Mouse (Mus musculus) small intestine, adult 2 months (tissue): Measurements from ENCODE around the gene Armh3. TPM values are rescaled to one million over a fixed set of nuclear protein-coding genes. Genes with fewer than 3 reads are reported as not detected.

Source experiments
- H3K27ac ChIP-seq: fragments of 200-500 bp; 2 replicates; pipeline ENCODE4 v1.5.1; 2012; ENCODE audit warnings: low read depth, low read length, control low read depth, inconsistent platforms; ENCODE audit not compliant: insufficient read depth
- H3K27me3 ChIP-seq: fragments of 200-500 bp; 2 replicates; pipeline ENCODE4 v1.6.1; 2012; ENCODE audit warnings: mild to moderate bottlenecking, moderate library complexity, low read length, inconsistent platforms; ENCODE audit not compliant: control insufficient read depth, insufficient read depth
- H3K36me3 ChIP-seq: fragments of 200-500 bp; 2 replicates; pipeline ENCODE4 v1.6.1; 2012; ENCODE audit warnings: mild to moderate bottlenecking, low read length, control low read depth, inconsistent platforms; ENCODE audit not compliant: control insufficient read depth, insufficient read depth
- H3K4me1 ChIP-seq: fragments of 200-500 bp; 2 replicates; pipeline ENCODE4 v1.6.1; 2012; ENCODE audit warnings: low read length, inconsistent platforms, mixed read lengths; ENCODE audit not compliant: control insufficient read depth, insufficient read depth, insufficient read length
- H3K4me3 ChIP-seq: fragments of 200-500 bp; 2 replicates; pipeline ENCODE4 v1.5.1; 2012; ENCODE audit warnings: low read depth, mild to moderate bottlenecking, control low read depth, inconsistent platforms, low read length, moderate library complexity
- CTCF ChIP-seq: fragments of 200-500 bp; IDR thresholded peaks from 2 replicates; pipeline ENCODE4 v1.5.1; 2012; ENCODE audit warnings: low read depth, mild to moderate bottlenecking, control low read depth, inconsistent platforms, low read length, moderate library complexity, mixed read lengths; ENCODE audit not compliant: insufficient replicate concordance, insufficient read length; ENCODE audit errors: extremely low read depth
- POLR2A ChIP-seq: fragments of 200-500 bp; IDR thresholded peaks from 2 replicates; pipeline ENCODE4 v1.6.1; 2012; ENCODE audit warnings: low read depth, mild to moderate bottlenecking, control low read depth, inconsistent platforms, low read length, moderate library complexity
- WGBS: fragments of 180-500 bp; shearing (Covaris S2); methylation state at CpG from one replicate; pipeline ENCODE4 v1.1.7; 2018; 5-methylcytosine and 5-hydroxymethylcytosine counted together
- polyA plus RNA-seq: library from polyadenylated mRNA; depleted of rRNA; stranded (reverse); fragments of >200 nt; gene quantifications from 2 replicates; pipeline ENCODE4 v1.2.3, GENCODE M21; 2012

Armh3 gene
- polyA plus RNA-seq, 1 experiment: 7.5 TPM

- TF ChIP-seq POLR2A (no peak), CTCF (no peak)
Measured at GRCm38 (mm10) chr19:45938064-45938463, 60.2 kb downstream of the Armh3 start.

DNA sequence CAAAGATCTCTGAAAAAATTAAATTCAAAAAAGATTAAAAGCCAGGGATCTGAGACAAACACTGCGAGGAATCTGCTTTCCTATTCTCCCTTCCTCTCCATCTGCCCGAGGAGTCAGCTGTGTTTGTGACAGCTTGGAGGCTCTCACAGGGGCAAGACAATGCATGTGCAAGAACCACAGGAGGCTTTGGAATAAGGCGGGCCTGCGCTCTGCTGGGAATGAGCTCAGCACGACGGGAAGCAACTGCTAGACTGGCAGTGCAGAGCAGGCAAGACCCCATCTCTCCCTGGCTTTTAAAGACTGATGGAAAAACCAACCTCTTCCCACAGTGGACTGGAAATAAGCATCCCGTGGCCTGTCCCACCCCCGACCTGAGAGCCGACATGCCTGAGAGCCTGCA, 60.8 kb downstream of the Armh3 start:
- Histone ChIP-seq H3K4me3 (no peak overlapping the region), H3K36me3 (peaks cover 17% of the 10 kb centered on the region), H3K4me1 (no peaks in the 10 kb centered on the region), H3K27ac (no peak overlapping the region), H3K27me3 (no peaks in the 10 kb centered on the region)
- WGBS: 78% methylated on average over 9 of the region's 9 CpGs
- TF ChIP-seq CTCF (no peak), POLR2A (no peak)

More at GRCm38 (mm10) chr19:45938064-45938463, 60.2 kb downstream of the Armh3 start:
- H3K27me3 ChIP-seq: no peaks in the 10 kb centered on the region
- H3K4me1 ChIP-seq: no peaks in the 10 kb centered on the region
- 72% methylated on average over 3 of the region's 3 CpGs for WGBS
- H3K4me3 ChIP-seq: no peak overlapping the region
- H3K36me3 ChIP-seq: peaks cover 14% of the 10 kb centered on the region
- no peak overlapping the region for H3K27ac ChIP-seq

GRCm38 (mm10) chr19:45927236-45927635, 71.1 kb downstream of the Armh3 start:
- Histone ChIP-seq H3K4me1 (no peaks in the 10 kb centered on the region), H3K27me3 (no peaks in the 10 kb centered on the region), H3K27ac (no peak overlapping the region), H3K36me3 (peaks cover 26% of the 10 kb centered on the region), H3K4me3 (no peak overlapping the region)
- TF ChIP-seq CTCF (no peak), POLR2A (no peak)
- 76% methylated on average over 5 of the region's 5 CpGs for WGBS

DNA sequence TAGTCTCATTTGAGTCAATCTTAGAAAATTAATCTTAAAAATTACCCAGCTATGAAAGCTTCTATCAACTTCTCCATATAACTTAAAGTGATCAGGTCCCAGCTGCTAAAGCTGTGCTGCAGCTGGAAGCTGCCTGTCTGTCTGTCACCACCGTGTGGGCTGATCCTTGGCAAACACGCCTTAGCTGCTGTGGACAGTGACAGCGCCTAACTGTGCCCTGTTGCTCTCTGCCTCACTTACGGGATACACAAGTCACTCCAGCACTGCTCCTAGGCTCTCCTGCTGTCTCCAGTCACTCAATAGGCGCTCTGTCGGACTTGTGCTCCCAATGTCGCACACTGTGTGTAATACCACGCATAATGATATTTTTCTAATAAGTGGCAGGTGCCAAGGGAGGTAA, 71.9 kb downstream of the Armh3 start:
- H3K4me3 ChIP-seq: no peak overlapping the region
- TF ChIP-seq CTCF: no peak
- no peak for TF ChIP-seq POLR2A
- H3K4me1 ChIP-seq: no peaks in the 10 kb centered on the region
- no peak overlapping the region for H3K27ac ChIP-seq
- WGBS: 90% methylated on average over 8 of the region's 8 CpGs
- H3K27me3 ChIP-seq: no peaks in the 10 kb centered on the region
- H3K36me3 ChIP-seq: peaks cover 31% of the 10 kb centered on the region

- peaks cover 28% of the 10 kb centered on the region for H3K36me3 ChIP-seq
- no peak overlapping the region for H3K27ac ChIP-seq
- TF ChIP-seq POLR2A (no peak), CTCF (no peak)
- WGBS: 82% methylated on average over 9 of the region's 9 CpGs
- no peak overlapping the region for H3K4me3 ChIP-seq
- H3K4me1 ChIP-seq: no peaks in the 10 kb centered on the region
- no peaks in the 10 kb centered on the region for H3K27me3 ChIP-seq
Measured at GRCm38 (mm10) chr19:45920299-45921090, 77.8 kb downstream of the Armh3 start.

GRCm38 (mm10) chr19:45918406-45918805, 79.9 kb downstream of the Armh3 start:
- TF ChIP-seq POLR2A: no peak
- 92% methylated on average over 6 of the region's 6 CpGs for WGBS
- Histone ChIP-seq H3K36me3 (peaks cover 30% of the 10 kb centered on the region), H3K4me1 (no peaks in the 10 kb centered on the region), H3K27ac (no peak overlapping the region), H3K4me3 (no peak overlapping the region), H3K27me3 (no peaks in the 10 kb centered on the region)

DNA sequence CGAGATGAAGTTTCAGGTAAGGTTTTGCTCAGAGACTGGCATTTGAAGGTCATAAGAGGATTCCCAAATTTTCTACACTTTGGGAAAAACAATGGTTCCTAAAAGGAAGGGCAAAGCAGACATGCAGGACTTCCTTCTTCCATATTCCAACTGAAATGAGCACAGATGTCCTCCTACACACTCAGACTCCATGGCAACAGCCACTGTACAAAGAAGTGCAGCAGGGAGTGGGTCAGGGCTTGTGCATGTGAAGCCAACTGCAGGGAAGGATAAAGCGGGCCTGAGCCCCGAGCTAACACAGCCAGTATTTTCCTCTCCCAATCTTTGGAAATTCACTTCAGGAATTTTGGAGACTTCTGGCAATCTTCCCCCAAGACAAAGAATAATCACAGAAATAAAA, 80.4 kb downstream of the Armh3 start:
- H3K27ac ChIP-seq: no peak overlapping the region
- WGBS: 87% methylated on average over 3 of the region's 3 CpGs
- no peaks in the 10 kb centered on the region for H3K27me3 ChIP-seq
- no peak overlapping the region for H3K4me3 ChIP-seq
- TF ChIP-seq CTCF (no peak), POLR2A (no peak)
- peaks cover 28% of the 10 kb centered on the region for H3K36me3 ChIP-seq
- no peaks in the 10 kb centered on the region for H3K4me1 ChIP-seq

DNA sequence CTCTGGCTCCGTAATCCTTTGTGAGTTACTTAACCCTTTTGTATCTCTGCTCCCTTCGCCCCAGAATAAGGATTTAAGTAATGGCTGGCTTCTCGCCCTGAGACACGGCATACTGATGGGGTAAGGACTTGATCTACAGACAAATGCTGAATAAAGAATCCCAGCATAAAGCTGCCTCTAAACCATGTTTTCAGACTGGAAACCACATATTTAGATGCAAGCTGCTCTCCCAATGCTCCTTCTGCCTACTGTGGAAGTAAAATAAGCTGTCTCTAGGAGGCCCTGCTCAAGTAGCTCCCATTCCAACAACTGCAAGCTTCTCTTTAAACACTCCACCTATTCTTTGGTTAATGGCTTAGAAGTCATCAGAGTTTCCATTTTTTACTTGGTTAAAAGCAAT, 81.8 kb downstream of the Armh3 start:
- 91% methylated on average over 4 of the region's 4 CpGs for WGBS
- no peak for TF ChIP-seq CTCF
- TF ChIP-seq POLR2A: no peak
- H3K4me3 ChIP-seq: no peak overlapping the region
- peaks cover 20% of the 10 kb centered on the region for H3K36me3 ChIP-seq
- H3K27ac ChIP-seq: no peak overlapping the region
- no peaks in the 10 kb centered on the region for H3K4me1 ChIP-seq
- no peaks in the 10 kb centered on the region for H3K27me3 ChIP-seq
